Mouse (Mus musculus) forebrain, embryonic 14.5 days (tissue): ENCODE results near the gene Tmem270. TPM values are rescaled to one million over a fixed set of nuclear protein-coding genes. Genes with fewer than 3 reads are reported as not detected.
"Not testable (repeated sequence)": the region's sequence is repeated elsewhere in the genome, so short reads cannot be mapped to it uniquely, and the experiment has no call there.

ENCODE experiments used
- ATAC-seq: fragments of 200-750 bp; cut with Nextera tagmentation; 2 replicates; pipeline ENCODE4 v1.8.0; 2017; ENCODE audit warnings: mild to moderate bottlenecking, moderate library complexity
- DNase-seq: peaks from one replicate; pipeline ENCODE4 v3.0.0-alpha.2; 2015; ENCODE audit warnings: low spot score
- H3K27ac ChIP-seq: fragments of 300-500 bp; sonication (generic); 2 replicates; pipeline ENCODE4 v1.5.1; 2014; ENCODE audit warnings: low read depth, mild to moderate bottlenecking, control low read depth, low read length, moderate library complexity
- H3K27me3 ChIP-seq: fragments of 300-500 bp; sonication (generic); replicated peaks from 2 replicates; pipeline ENCODE4 v1.6.1; 2014; ENCODE audit warnings: low read length, control low read depth, mixed read lengths; ENCODE audit not compliant: control insufficient read depth, insufficient read depth
- H3K36me3 ChIP-seq: fragments of 300-500 bp; sonication (generic); 2 replicates; pipeline ENCODE4 v1.6.1; 2014; ENCODE audit warnings: low read length, control low read depth; ENCODE audit not compliant: control insufficient read depth, insufficient read depth
- H3K4me1 ChIP-seq: fragments of 300-500 bp; sonication (generic); 2 replicates; pipeline ENCODE4 v1.6.1; 2014; ENCODE audit warnings: antibody characterized with exemption, low read length, control low read depth; ENCODE audit not compliant: control insufficient read depth, insufficient read depth
- H3K4me2 ChIP-seq: fragments of 300-500 bp; sonication (generic); 2 replicates; pipeline ENCODE4 v1.6.1; 2014; ENCODE audit warnings: mild to moderate bottlenecking, control low read depth, low read length
- H3K4me3 ChIP-seq: fragments of 300-500 bp; sonication (generic); 2 replicates; pipeline ENCODE4 v1.5.1; 2014; ENCODE audit warnings: low read depth, low read length, control low read depth
- H3K9ac ChIP-seq: fragments of 300-500 bp; sonication (generic); 2 replicates; pipeline ENCODE4 v1.6.1; 2014; ENCODE audit warnings: mild to moderate bottlenecking, low read length, control low read depth, moderate library complexity
- H3K9me3 ChIP-seq: fragments of 300-500 bp; sonication (generic); replicated peaks from 2 replicates; pipeline ENCODE4 v1.6.1; 2016; ENCODE audit warnings: low read length, control low read depth, mixed read lengths; ENCODE audit not compliant: control insufficient read depth
- WGBS: fragments of 180-500 bp; shearing (Covaris S2); extraction: QIAGEN DNeasy Blood & Tissue Kit; methylation state at CpG from one replicate; pipeline ENCODE4 v1.1.7; 2014; 5-methylcytosine and 5-hydroxymethylcytosine counted together
- polyA plus RNA-seq: library from polyadenylated mRNA; unstranded; fragments of >200 nt; fragmentation: Nextera tagmentation; extraction: Ambion mirVana; gene quantifications from 2 replicates; pipeline ENCODE4 v1.2.1, GENCODE M21; 2014

Gene Tmem270
- polyA plus RNA-seq, 1 experiment from 2014 or later = not detected

GRCm38 (mm10) chr5:134944179-134944578, 37.6 kb upstream of the Tmem270 start:
- no peak overlapping the region for H3K9ac ChIP-seq
- no peaks in the 10 kb centered on the region for H3K9me3 ChIP-seq
- peaks cover 23% of the 10 kb centered on the region; the same call in 1 of the 2 replicates for H3K27me3 ChIP-seq
- 87% methylated on average over 5 of the region's 5 CpGs for WGBS
- H3K4me1 ChIP-seq = no peaks in the 10 kb centered on the region
- H3K4me3 ChIP-seq = no peak overlapping the region
- H3K4me2 ChIP-seq = no peak overlapping the region
- no peaks in the 10 kb centered on the region for H3K36me3 ChIP-seq
- ATAC-seq (no peak), DNase-seq (no peak)
- H3K27ac ChIP-seq = no peak overlapping the region

GRCm38 (mm10) chr5:134942740-134943139, 36.2 kb upstream of the Tmem270 start:
- H3K36me3 ChIP-seq = no peaks in the 10 kb centered on the region
- H3K9me3 ChIP-seq = no peaks in the 10 kb centered on the region
- WGBS = 77% methylated on average over 2 of the region's 2 CpGs

GRCm38 (mm10) chr5:134941472-134942209, 35.1 kb upstream of the Tmem270 start:
- WGBS = 89% methylated on average over 14 of the region's 14 CpGs
- H3K27me3 ChIP-seq = peaks cover 14% of the 10 kb centered on the region; the same call in 1 of the 2 replicates
- H3K27ac ChIP-seq = no peak overlapping the region
- no peak overlapping the region for H3K9ac ChIP-seq
- no peak for ATAC-seq
- no peak for DNase-seq
- H3K4me1 ChIP-seq = no peaks in the 10 kb centered on the region
- H3K4me3 ChIP-seq = no peak overlapping the region
- no peaks in the 10 kb centered on the region for H3K36me3 ChIP-seq
- no peak overlapping the region for H3K4me2 ChIP-seq
- no peaks in the 10 kb centered on the region for H3K9me3 ChIP-seq

More at GRCm38 (mm10) chr5:134942740-134943139, 36.2 kb upstream of the Tmem270 start:
- Histone ChIP-seq H3K4me2 (no peak overlapping the region), H3K4me3 (no peak overlapping the region), H3K4me1 (no peaks in the 10 kb centered on the region), H3K27me3 (peaks cover 23% of the 10 kb centered on the region; the same call in 1 of the 2 replicates), H3K27ac (no peak overlapping the region), H3K9ac (no peak overlapping the region)
- no peak for ATAC-seq
- DNase-seq = no peak

GRCm38 (mm10) chr5:134939554-134939953, 33.0 kb upstream of the Tmem270 start:
- H3K9ac ChIP-seq, H3K27me3 ChIP-seq, H3K9me3 ChIP-seq, H3K36me3 ChIP-seq, DNase-seq, H3K4me1 ChIP-seq, H3K4me2 ChIP-seq, H3K4me3 ChIP-seq, H3K27ac ChIP-seq, ATAC-seq: not testable (repeated sequence)
- 87% methylated on average over 2 of the region's 7 CpGs for WGBS

- Histone ChIP-seq H3K4me1 (no peaks in the 10 kb centered on the region), H3K9ac (no peak overlapping the region), H3K27ac (no peak overlapping the region), H3K36me3 (no peaks in the 10 kb centered on the region), H3K4me3 (no peak overlapping the region), H3K27me3 (no peaks in the 10 kb centered on the region), H3K9me3 (no peaks in the 10 kb centered on the region), H3K4me2 (no peak overlapping the region)
- DNase-seq (no peak), ATAC-seq (no peak)
- 71% methylated on average over 3 of the region's 3 CpGs for WGBS
These were observed 32.5 kb upstream of the Tmem270 start for GRCm38 (mm10) chr5:134939069-134939468.

GRCm38 (mm10) chr5:134936626-134937185, 30.2 kb upstream of the Tmem270 start:
- ATAC-seq = no peak

GRCm38 (mm10) chr5:134936051-134936450, 29.5 kb upstream of the Tmem270 start:
- ATAC-seq = no peak
- Histone ChIP-seq H3K4me3 (no peak overlapping the region), H3K27ac (no peak overlapping the region), H3K36me3 (no peaks in the 10 kb centered on the region), H3K27me3 (no peaks in the 10 kb centered on the region), H3K9ac (no peak overlapping the region), H3K9me3 (no peaks in the 10 kb centered on the region), H3K4me2 (no peak overlapping the region), H3K4me1 (0 out of 2 replicates have a peak, but pooled peaks cover 3% of the 10 kb centered on the region)
- 91% methylated on average over 6 of the region's 6 CpGs for WGBS
- DNase-seq = no peak

More at GRCm38 (mm10) chr5:134936626-134937185, 30.2 kb upstream of the Tmem270 start:
- no peaks in the 10 kb centered on the region for H3K27me3 ChIP-seq
- H3K9me3 ChIP-seq = no peaks in the 10 kb centered on the region
- WGBS = 88% methylated on average over 6 of the region's 6 CpGs
- no peak overlapping the region for H3K4me3 ChIP-seq
- no peak overlapping the region for H3K4me2 ChIP-seq
- no peak overlapping the region for H3K9ac ChIP-seq
- H3K36me3 ChIP-seq = no peaks in the 10 kb centered on the region
- 0 out of 2 replicates have a peak, but pooled peaks cover 3% of the 10 kb centered on the region for H3K4me1 ChIP-seq
- no peak overlapping the region for H3K27ac ChIP-seq
- no peak for DNase-seq

- 92% methylated on average over 3 of the region's 3 CpGs for WGBS
- Histone ChIP-seq H3K4me1 (0 out of 2 replicates have a peak, but pooled peaks cover 3% of the 10 kb centered on the region), H3K27ac (no peak overlapping the region), H3K9me3 (no peaks in the 10 kb centered on the region), H3K27me3 (no peaks in the 10 kb centered on the region), H3K4me3 (no peak overlapping the region), H3K4me2 (no peak overlapping the region), H3K9ac (no peak overlapping the region), H3K36me3 (no peaks in the 10 kb centered on the region)
- ATAC-seq (no peak), DNase-seq (no peak)
These were observed 28.1 kb upstream of the Tmem270 start for GRCm38 (mm10) chr5:134934666-134935065.

- H3K9me3 ChIP-seq, H3K36me3 ChIP-seq, H3K9ac ChIP-seq, DNase-seq, H3K27me3 ChIP-seq, ATAC-seq, H3K27ac ChIP-seq, H3K4me2 ChIP-seq, H3K4me1 ChIP-seq, H3K4me3 ChIP-seq: not testable (repeated sequence)
- WGBS = 85% methylated on average over 5 of the region's 5 CpGs
These were observed 27.2 kb upstream of the Tmem270 start for GRCm38 (mm10) chr5:134933686-134934085.
